Mouse (Mus musculus) heart, embryonic 14.5 days (tissue): ENCODE measurements around the gene Zeb2. TPM values are rescaled to one million over a fixed set of nuclear protein-coding genes. Genes with fewer than 3 reads are reported as not detected.
"Not testable (repeated sequence)": the region's sequence is repeated elsewhere in the genome, so short reads cannot be mapped to it uniquely, and the experiment has no call there.

Source experiments
- ATAC-seq: fragments of 200-750 bp; cut with Nextera tagmentation; 2 replicates; pipeline ENCODE4 v1.8.0; 2017; ENCODE audit warnings: low read depth, moderate TSS enrichment; ENCODE audit not compliant: insufficient number of reproducible peaks, insufficient read depth, low FRiP score
- H3K27ac ChIP-seq, 2 experiments: fragments of 200-500 bp in 1 of 2; fragments of 300-500 bp in 1 of 2; sonication (generic) in 1 of 2; replicated peaks in 1 of 2; 2 replicates each; pipeline ENCODE4 v1.5.1; 2012 to 2014; ENCODE audit warnings: low read depth in 2 of 2, low read length in 2 of 2, control low read depth in 1 of 2, mild to moderate bottlenecking in 1 of 2, mixed read lengths in 1 of 2; ENCODE audit not compliant: control insufficient read depth in 1 of 2, insufficient read depth in 1 of 2
- H3K27me3 ChIP-seq: fragments of 300-500 bp; sonication (generic); 2 replicates; pipeline ENCODE4 v1.6.1; 2014; ENCODE audit warnings: mild to moderate bottlenecking, low read length, control low read depth; ENCODE audit not compliant: control insufficient read depth, insufficient read depth
- H3K36me3 ChIP-seq: fragments of 300-500 bp; sonication (generic); 2 replicates; pipeline ENCODE4 v1.6.1; 2014; ENCODE audit warnings: mild to moderate bottlenecking, control low read depth, low read length, mixed read lengths; ENCODE audit not compliant: control insufficient read depth, insufficient read depth
- H3K4me1 ChIP-seq, 2 experiments: fragments of 200-500 bp in 1 of 2; fragments of 300-500 bp in 1 of 2; sonication (generic) in 1 of 2; 2 replicates each; pipeline ENCODE4 v1.6.1; 2012 to 2014; ENCODE audit warnings: low read length in 2 of 2, control low read depth in 1 of 2, mixed read lengths in 1 of 2; ENCODE audit not compliant: control insufficient read depth in 2 of 2, insufficient read depth in 2 of 2
- H3K4me2 ChIP-seq: fragments of 300-500 bp; sonication (generic); 2 replicates; pipeline ENCODE4 v1.6.1; 2014; ENCODE audit warnings: mild to moderate bottlenecking, low read length
- H3K4me3 ChIP-seq, 2 experiments: fragments of 200-500 bp in 1 of 2; fragments of 300-500 bp in 1 of 2; sonication (generic) in 1 of 2; 2 replicates each; pipeline ENCODE4 v1.5.1; 2012 to 2014; ENCODE audit warnings: low read length in 2 of 2, mild to moderate bottlenecking in 2 of 2, control low read depth in 1 of 2, low read depth in 1 of 2, moderate library complexity in 1 of 2; ENCODE audit not compliant: control insufficient read depth in 1 of 2, insufficient read depth in 1 of 2
- H3K9ac ChIP-seq: fragments of 300-500 bp; sonication (generic); 2 replicates; pipeline ENCODE4 v1.6.1; 2014; ENCODE audit warnings: mild to moderate bottlenecking, low read length
- H3K9me3 ChIP-seq: fragments of 300-500 bp; sonication (generic); 2 replicates; pipeline ENCODE4 v1.6.1; 2016; ENCODE audit warnings: low read length, control low read depth; ENCODE audit not compliant: control insufficient read depth
- WGBS: fragments of 180-500 bp; shearing (Covaris S2); extraction: QIAGEN DNeasy Blood & Tissue Kit; methylation state at CpG from one replicate; pipeline ENCODE4 v1.1.7; 2014; 5-methylcytosine and 5-hydroxymethylcytosine counted together
- polyA plus RNA-seq: library from polyadenylated mRNA; unstranded; fragments of >200 nt; fragmentation: Nextera tagmentation; extraction: Ambion mirVana; gene quantifications from 2 replicates; pipeline ENCODE4 v1.2.1, GENCODE M21; 2014

The Zeb2 gene
- polyA plus RNA-seq, 1 experiment from 2014 or later: 22.0 TPM

GRCm38 (mm10) chr2:45112021-45112747 is 5.0 kb downstream of the Zeb2 start:
- peak overlapping the region; percentile 60 to 92 for H3K4me3 ChIP-seq
- H3K9ac ChIP-seq: peak overlapping the region; percentile 99
- no peaks in the 10 kb centered on the region for H3K9me3 ChIP-seq
- WGBS: 11% methylated on average over 9 of the region's 9 CpGs
- H3K4me2 ChIP-seq: peak overlapping the region; percentile 78
- peaks cover 8 to 17% of the 10 kb centered on the region in 2 experiments for H3K4me1 ChIP-seq
- H3K27ac ChIP-seq: peak overlapping the region; percentile 67 to 96
- no peaks in the 10 kb centered on the region for H3K27me3 ChIP-seq
- no peaks in the 10 kb centered on the region for H3K36me3 ChIP-seq
- no peak for ATAC-seq

GRCm38 (mm10) chr2:45111571-45111970 is 5.6 kb downstream of the Zeb2 start:
- not testable (repeated sequence) for H3K9me3 ChIP-seq, H3K36me3 ChIP-seq, ATAC-seq, H3K27me3 ChIP-seq
- Histone ChIP-seq H3K4me3 (peak overlapping the region; percentile 60 to 92), H3K4me2 (peak overlapping the region; percentile 78), H3K9ac (peak overlapping the region; percentile 99), H3K4me1 (peaks cover 8 to 22% of the 10 kb centered on the region in 2 experiments), H3K27ac (peak overlapping the region; percentile 33 to 96; a peak in 3 of 4 replicates)
- 3% methylated on average over 3 of the region's 3 CpGs for WGBS

GRCm38 (mm10) chr2:45110757-45111411 is 6.3 kb downstream of the Zeb2 start:
- peak overlapping the region; percentile 99 for H3K9ac ChIP-seq
- peaks cover 13 to 29% of the 10 kb centered on the region in 2 experiments for H3K4me1 ChIP-seq
- ATAC-seq: no peak
- no peaks in the 10 kb centered on the region for H3K27me3 ChIP-seq
- H3K4me3 ChIP-seq: peak overlapping the region; percentile 92 to 98
- WGBS: under 1% methylated on average over 20 of the region's 20 CpGs
- H3K4me2 ChIP-seq: peak overlapping the region; percentile 78
- H3K9me3 ChIP-seq: no peaks in the 10 kb centered on the region
- H3K27ac ChIP-seq: peak overlapping the region; percentile 96
- no peaks in the 10 kb centered on the region for H3K36me3 ChIP-seq

DNA sequence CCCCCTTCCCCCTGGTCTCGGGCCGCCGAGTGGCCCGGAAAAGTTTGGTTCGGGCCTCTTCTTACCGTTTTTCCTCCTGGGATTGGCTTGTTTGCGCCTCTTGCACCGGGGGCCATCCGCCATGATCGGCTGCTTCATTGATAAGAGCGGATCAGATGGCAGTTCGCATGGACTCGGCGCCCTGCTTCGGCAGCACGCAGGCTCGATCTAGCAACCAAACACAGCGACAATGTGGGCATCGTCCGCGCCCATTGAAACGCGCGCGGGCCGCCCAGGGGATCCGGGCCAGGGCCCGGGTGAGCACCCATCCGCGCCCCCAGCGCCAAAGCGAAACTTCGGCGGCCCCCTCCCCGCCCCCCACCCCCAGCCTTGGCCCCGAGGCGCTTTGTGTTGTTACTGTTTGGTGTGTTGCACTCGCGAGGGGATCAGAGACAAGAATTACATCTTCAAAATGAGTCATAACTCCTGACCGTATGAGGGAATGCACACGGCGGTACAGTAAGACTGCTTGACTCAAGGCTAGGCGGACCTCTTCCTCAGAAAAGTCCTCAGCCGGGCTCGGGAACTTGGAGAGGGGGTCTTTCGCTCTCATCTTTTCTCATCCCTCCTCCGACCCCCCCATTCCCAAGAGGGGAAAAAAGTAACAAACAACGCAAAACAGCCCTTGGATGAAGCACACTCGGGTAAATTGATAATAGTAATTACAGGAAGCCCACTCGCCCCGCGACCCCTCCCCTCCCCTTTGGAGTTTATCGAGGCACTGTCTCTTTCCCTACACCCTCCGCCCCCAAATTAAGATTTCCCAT is 7.0 kb downstream of the Zeb2 start:
- peak overlapping the region; percentile 92 to 98 for H3K4me3 ChIP-seq
- under 1% methylated on average over 54 of the region's 54 CpGs for WGBS
- ATAC-seq: peak; percentile 31
- H3K36me3 ChIP-seq: peaks cover 7% of the 10 kb centered on the region; the same call in 1 of the 2 replicates
- peaks cover 15 to 36% of the 10 kb centered on the region in 2 experiments for H3K4me1 ChIP-seq
- no peaks in the 10 kb centered on the region for H3K27me3 ChIP-seq
- H3K27ac ChIP-seq: peak overlapping the region; percentile 96
- peak overlapping the region; percentile 99 for H3K9ac ChIP-seq
- peak overlapping the region; percentile 78 for H3K4me2 ChIP-seq
- no peaks in the 10 kb centered on the region for H3K9me3 ChIP-seq

GRCm38 (mm10) chr2:45109161-45109950 is 7.8 kb downstream of the Zeb2 start:
- ATAC-seq: peak; percentile 51
- under 1% methylated on average over 73 of the region's 74 CpGs for WGBS
- H3K36me3 ChIP-seq: peaks cover 7% of the 10 kb centered on the region; the same call in 1 of the 2 replicates

GRCm38 (mm10) chr2:45108521-45109091 is 8.6 kb downstream of the Zeb2 start:
- Histone ChIP-seq H3K4me1 (peaks cover 17 to 47% of the 10 kb centered on the region in 2 experiments), H3K36me3 (peaks cover 7% of the 10 kb centered on the region; the same call in 1 of the 2 replicates), H3K27me3 (no peaks in the 10 kb centered on the region), H3K4me3 (peak overlapping the region; percentile 92 to 98), H3K9ac (peak overlapping the region; percentile 99), H3K9me3 (no peaks in the 10 kb centered on the region), H3K4me2 (peak overlapping the region; percentile 78), H3K27ac (peak overlapping the region; percentile 75 to 96)
- peak; percentile 48 for ATAC-seq
- under 1% methylated on average over 25 of the region's 25 CpGs for WGBS

More at GRCm38 (mm10) chr2:45109161-45109950, 7.8 kb downstream of the Zeb2 start:
- Histone ChIP-seq H3K4me1 (peaks cover 17 to 40% of the 10 kb centered on the region in 2 experiments), H3K9me3 (no peaks in the 10 kb centered on the region), H3K27me3 (no peaks in the 10 kb centered on the region), H3K4me3 (peak overlapping the region; percentile 92 to 98), H3K27ac (peak overlapping the region; percentile 96), H3K4me2 (peak overlapping the region; percentile 78), H3K9ac (peak overlapping the region; percentile 99)
